Mouse (Mus musculus): ENCODE data around the gene Gm14406.

DNA sequence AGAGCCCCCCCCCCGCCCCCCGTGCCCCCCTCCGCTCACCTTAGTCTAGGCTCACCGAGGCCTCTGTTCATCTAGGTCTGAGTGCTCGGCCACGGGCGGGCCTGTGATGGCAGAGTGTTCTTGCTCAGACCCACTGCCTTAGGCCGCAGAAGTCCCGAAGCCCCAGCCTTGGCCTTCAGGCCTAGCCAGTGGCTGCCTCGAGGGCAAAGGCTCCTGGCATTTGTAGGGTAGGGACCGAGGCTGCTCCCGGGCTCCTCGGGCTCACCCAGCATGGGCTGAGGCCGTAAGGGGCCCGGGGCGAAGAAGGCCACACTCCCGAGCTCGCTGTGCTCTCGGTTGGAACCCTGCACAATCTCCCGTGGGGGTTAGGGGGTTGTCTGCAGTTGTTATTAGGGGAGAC, 54.9 kb downstream of the Gm14406 start:
- no peak for TF ChIP-seq USF2 (conservative IDR thresholded peaks at IDR 0.05; ENCODE audit: low read depth, low read length)
- TF ChIP-seq ZC3H11A (IDR thresholded peaks at IDR 0.05; ENCODE audit: low read depth, low read length): no peak
- no peak for TF ChIP-seq RCOR1 (conservative IDR thresholded peaks at IDR 0.05; ENCODE audit: low read depth, low read length)

Measured in CH12.LX (cell line).